Mouse (Mus musculus) T-helper 1 cell (primary cell): ENCODE data around the gene Ikzf1.

Experiments used
- in situ Hi-C: fragments of 300-600 bp; cut with MboI, MseI; formaldehyde crosslinking; loops from one replicate; pipeline ENCODE4 v1.15.1; 2025; ENCODE audit warnings: high pct_unique_total_duplicates

Gene Ikzf1

DNA sequence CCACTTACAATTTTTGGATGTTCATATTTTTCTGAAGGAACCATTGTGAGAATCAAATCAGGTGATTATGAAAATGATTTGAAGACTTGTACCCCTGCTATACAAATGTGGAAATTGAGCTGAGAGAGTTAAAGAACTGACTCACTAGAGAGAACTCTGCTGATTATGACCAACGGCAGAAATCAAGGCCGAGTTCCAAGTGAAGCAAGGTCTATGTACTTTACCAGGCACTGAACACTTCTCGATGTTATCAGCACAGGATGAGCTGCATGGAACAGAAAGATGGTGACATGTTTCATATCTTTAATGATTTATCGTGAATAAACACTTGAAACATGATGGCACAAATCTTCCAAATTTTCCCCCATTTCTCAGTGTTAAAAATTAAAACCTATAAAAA lies 121.1 kb downstream of the Ikzf1 start:
- in situ Hi-C loops, result loop anchor here (25.0 kb wide), 1 partner anchor 481 kb away; no protein-coding TSS in a partner anchor

DNA sequence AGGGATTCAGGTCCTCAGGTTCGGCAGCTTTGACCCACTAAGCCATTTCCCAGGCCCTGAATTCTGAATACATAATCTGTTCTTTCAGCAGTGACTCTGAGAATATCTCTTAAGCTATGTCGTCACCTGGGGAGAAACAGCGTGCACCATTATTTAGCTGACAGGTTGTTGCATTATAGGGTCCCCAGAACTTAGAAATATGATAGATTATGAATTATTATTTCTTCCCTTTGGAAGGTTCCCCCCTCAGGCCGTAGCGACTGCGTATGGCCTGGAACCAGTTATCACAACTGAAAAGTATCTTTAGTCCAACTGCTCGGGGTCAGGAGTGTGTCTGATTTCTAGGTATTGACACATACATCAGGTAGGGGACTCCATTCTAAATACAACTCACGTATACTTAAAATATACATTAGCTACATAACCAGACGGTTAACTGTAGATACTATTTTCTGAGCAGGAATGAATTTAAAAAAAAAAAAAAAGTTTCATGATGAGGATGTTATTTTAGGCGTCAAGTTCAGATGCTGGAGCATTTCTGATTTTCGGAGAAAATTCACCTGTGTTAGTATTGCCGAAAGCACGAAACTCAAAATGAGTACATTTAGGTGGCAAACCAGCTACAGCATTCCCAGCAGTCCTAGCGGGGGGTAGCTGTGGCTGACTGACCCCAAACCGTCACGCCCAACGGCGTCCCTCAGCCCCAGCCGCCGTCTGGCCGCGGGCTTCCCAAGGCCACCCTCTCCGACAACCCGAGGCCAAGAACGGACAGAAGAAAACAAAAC lies 123.4 kb downstream of the Ikzf1 start:
- in situ Hi-C loops, result loop anchor here (25.0 kb wide), 1 partner anchor 479 kb away; no protein-coding TSS in a partner anchor

DNA sequence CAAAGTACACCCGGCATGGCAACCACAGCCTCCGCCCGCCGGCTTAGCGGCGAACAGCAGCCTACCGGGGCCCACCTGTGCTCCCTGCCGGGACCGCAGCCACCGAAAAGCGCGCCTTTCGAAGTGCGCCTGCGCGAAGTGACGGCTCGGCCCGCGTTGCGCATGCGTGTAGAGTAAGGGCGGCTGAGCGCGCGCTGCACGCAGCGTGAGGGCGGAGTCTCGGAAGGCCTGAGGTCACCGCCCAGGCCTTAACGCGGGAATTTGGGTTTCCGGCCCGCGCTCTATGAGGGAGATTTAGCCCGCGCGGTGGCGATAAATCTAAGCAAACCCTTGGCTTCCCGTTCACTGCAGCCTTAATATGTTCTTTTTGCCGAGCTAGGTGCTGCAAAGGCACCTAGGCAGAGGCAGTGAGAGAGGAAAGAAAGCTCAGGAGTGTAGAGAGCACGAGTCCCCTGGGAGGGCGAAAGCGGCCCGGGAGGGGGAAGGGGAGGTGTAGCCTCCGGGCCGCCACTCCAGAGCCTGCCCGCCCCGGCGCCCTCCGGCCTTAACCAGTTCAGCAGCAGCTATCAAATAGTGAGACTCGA lies 124.1 kb downstream of the Ikzf1 start, which contains the start of gene Fignl1:
Fignl1 (minus strand) TSS at position 143 of the 584 bp plus-strand sequence.
- in situ Hi-C loops, result loop anchor here (25.0 kb wide), 1 partner anchor 478 kb away; no protein-coding TSS in a partner anchor

DNA sequence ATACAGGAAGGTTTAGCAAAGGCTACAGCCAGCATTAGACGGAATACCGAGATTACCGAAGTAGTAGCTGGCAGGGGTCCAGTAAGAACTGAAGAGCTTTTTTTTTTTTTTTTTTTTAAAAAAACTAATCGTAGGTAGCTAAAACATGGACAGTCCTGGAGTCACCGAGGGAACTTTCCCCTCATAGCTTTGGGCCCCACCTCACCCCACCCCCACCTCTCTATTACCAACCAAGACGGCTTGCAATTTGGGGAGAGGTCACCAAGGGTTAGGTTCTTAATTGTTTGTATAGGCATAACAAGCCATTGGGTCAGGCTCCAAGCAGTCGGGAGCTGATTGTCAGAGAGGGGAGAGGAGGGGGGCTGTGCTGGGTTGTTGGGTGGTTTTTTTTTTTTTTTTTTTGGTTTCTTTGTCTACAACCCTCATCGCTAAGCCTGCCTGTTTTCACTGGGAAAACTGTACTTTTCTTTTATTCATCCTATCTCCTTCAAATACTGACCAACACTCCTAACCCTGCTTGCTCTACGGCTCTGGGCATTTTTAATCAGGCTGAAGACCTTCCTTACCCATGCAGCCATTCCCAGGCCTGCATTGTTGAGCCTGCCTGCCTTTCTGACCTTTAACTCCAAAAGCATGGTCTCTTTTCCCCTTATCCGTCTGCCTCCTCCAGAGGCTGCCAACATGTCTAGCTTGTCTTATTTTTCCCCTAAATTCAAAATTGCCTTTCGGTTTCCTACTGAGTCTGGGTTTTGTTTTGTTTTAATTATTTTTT lies 124.8 kb downstream of the Ikzf1 start:
- in situ Hi-C loops, result loop anchor here (5.0 to 25.0 kb wide), 2 partner anchors 163 to 478 kb away; no protein-coding TSS in a partner anchor

DNA sequence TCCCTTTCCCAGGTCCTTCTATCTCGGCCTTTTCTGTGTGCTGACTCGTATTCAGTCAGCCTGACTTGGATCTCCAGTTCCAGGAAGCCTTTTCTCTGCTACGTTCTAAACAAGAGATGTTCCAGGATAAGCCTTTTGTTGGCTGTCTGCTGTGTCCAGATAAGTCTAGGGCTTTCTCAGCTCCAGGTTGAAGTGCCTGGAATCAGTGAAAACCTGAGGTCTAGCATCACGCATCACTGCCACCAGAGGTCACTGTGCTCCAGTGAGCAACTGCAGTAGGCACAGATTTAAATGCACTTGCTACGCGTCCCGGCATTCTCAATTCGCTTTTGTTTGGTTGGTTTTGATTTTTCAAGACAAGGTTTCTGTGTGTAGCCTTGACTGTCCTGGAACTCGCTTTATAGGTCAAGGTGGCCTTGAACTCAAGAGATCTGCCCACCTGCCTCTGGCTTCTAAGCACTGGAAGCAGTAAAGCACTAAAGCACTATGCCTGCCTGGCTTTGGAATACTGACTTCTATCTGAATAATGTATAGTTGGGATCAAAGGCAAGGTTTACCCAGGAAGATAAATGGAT lies 127.2 kb downstream of the Ikzf1 start:
- in situ Hi-C loops, result loop anchor here (5.0 to 25.0 kb wide), 2 partner anchors 160 to 475 kb away; no protein-coding TSS in a partner anchor

DNA sequence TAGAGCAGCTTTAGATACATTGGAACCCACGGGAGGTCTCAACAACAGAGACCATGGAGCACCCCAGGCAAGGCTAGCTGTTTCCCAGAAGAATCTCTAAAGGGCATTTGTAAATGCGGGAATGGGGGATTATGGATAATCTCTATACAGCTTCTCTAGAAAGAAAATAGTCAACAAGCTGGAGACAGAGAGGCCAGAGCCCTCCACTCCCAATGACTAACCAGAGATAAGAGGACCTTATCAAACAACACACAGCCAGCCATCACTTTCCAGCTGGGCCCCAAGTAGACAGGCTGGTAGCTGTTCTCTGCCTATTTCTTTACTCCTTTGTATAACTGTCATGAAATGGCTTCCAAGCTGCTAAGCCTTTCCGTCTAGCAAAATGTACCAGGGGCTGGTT lies 130.9 kb downstream of the Ikzf1 start:
- in situ Hi-C loops, result loop anchor here (25.0 kb wide), 1 partner anchor 472 kb away; no protein-coding TSS in a partner anchor

DNA sequence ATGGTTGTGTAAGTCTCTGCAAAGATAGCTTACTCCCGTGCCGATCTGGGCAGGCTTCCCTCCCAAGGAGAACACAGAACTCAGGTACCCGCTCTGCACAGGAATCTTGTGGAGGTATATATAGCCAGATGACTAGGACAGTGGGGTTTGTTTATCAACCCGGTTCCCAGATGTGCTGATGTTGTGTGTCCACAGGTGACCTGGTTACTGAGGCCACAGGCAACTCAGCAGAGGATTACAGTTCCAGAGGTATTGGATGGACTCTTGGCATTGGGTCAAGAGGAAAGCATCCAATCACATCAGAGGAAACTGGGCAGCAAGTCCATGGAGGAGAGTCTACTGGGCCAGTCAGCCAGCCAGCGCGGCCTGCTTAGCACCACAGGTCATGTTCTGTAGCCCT lies 134.0 kb downstream of the Ikzf1 start:
- in situ Hi-C loops, result loop anchor here (25.0 kb wide), 1 partner anchor 469 kb away; no protein-coding TSS in a partner anchor

DNA sequence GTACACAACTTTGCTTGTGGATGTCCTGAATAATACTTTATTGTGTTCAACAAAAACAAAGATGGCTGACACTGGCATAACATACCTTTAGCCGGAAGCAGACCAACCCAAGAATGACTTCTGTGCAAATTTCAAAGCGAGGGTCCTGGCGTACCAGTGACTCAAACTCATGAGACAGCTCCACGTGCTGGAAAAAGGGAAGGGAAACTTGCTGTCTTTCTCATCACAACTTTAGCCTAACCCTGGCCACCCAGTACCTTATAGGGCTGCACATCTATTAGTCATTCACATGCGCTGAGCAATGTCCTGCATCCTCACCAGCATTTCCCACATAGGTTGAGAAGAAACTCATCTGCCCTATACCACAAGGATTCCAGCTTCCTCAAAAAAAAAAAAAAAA lies 134.4 kb downstream of the Ikzf1 start:
- in situ Hi-C loops, result loop anchor here (25.0 kb wide), 1 partner anchor 468 kb away; no protein-coding TSS in a partner anchor

DNA sequence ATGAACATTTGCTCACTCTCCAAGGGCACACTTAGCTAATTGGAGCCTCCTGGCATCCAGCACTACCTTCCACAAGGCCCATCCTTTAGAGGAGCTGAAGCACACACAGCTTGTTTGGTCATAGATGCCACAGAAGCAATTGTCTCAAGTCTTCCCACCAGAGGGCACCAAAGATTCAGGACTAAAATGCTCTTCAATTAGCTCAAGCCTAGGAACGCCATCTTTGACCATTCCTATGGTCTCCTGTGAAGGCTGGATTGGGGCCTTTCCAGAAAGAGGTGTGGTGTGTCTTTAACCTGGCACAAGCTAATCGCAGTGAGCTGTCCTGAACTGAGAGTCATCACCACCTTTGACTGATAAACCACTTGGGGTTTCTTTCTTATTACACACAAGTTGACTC lies 135.4 kb downstream of the Ikzf1 start:
- in situ Hi-C loops, result loop anchor here (25.0 kb wide), 1 partner anchor 467 kb away; no protein-coding TSS in a partner anchor

DNA sequence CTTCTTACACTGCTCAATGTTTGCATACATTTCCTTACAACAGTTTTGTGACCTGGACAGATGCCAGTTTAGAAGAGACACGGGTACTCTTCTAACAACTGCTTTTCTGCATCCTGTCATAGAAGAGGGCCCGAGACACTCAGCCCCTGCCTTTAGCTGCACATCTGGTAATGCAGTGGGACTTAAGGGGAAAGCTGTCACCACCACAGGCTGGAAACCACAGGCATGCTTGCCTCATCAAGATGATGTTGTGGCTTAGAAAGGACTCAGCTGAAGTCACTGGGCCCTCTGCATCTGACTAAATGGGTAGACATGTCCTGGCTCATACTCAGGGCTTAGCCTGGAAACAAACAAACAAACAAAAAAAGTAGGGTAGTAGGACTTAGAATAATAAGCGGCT lies 135.9 kb downstream of the Ikzf1 start:
- in situ Hi-C loops, result loop anchor here (25.0 kb wide), 1 partner anchor 467 kb away; no protein-coding TSS in a partner anchor

DNA sequence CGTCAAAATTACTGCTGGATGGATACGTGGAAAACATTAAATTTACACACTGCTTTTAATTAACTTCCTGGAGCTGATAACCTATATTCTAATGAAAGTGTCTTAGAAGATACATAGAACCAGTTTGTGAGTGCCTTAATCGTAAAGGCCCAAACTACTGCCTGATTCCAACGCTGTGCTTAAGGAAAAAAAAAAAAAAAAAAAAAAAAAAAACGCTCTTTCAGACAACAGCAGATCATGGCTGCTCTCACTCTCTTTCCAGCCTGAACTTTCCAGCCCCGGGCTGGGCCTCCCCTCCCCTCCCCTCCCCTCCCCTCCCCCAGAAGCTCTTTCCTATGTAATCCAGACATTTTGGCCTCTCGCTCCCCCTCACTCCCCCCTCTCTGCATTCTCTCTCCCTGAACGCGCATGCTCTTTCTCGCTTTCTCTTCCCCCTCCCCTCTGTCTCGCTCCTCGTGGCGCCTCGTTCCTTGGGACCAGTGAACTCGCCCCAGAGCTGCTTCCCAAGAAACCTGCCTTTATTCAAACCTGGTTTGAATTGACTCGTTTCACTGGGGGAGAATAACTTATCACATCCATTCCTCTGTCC lies 136.7 kb downstream of the Ikzf1 start:
- in situ Hi-C loops, result loop anchor here (25.0 kb wide), 1 partner anchor 466 kb away; no protein-coding TSS in a partner anchor
